7 mouse cellular contexts compared by ENCODE assay signal in genomic region chr2:29621163-29621562, GRCm38 (mm10). TPM values are rescaled to one million over a fixed set of nuclear protein-coding genes. Genes with fewer than 3 reads are reported as not detected.
DNase-seq lines count a peak whose midpoint lies in the region; ATAC-seq and TF ChIP-seq lines count a peak whose summit lies in the region.

No protein-coding gene starts in this region.

- peaks cover 44% of the 10 kb centered on the region; the same call in 1 of the 2 replicates for H3K4me1 ChIP-seq in spleen, adult 2 months (ENCODE audit: control insufficient read depth, insufficient read depth, insufficient read length)
- peaks cover 46% of the 10 kb centered on the region for H3K4me1 ChIP-seq in forebrain, embryonic 10.5 days
- peaks cover 14% of the 10 kb centered on the region for H3K4me1 ChIP-seq in intestine, postnatal 0 days (replicated peaks; ENCODE audit: control insufficient read depth, insufficient read depth, low read length)
- peaks cover 16% of the 10 kb centered on the region for H3K4me1 ChIP-seq in stomach, embryonic 14.5 days (ENCODE audit: control insufficient read depth, insufficient read depth, low read length)

- H3K27me3 ChIP-seq in spleen, adult 2 months (ENCODE audit: control insufficient read depth, insufficient read depth, low read length) = no peaks in the 10 kb centered on the region
- no peaks in the 10 kb centered on the region for H3K27me3 ChIP-seq in forebrain, embryonic 10.5 days (ENCODE audit: poor library complexity, severe bottlenecking)
- H3K27me3 ChIP-seq in intestine, postnatal 0 days (replicated peaks; ENCODE audit: control insufficient read depth, insufficient read depth, low read length) = no peaks in the 10 kb centered on the region
- H3K27me3 ChIP-seq in stomach, embryonic 14.5 days (ENCODE audit: control insufficient read depth, insufficient read depth, low read length) = no peaks in the 10 kb centered on the region

- no peak for DNase-seq in spleen, adult 2 months (ENCODE audit: low read depth in 1 of 2, low spot score in 2 of 2)
- no peak for DNase-seq in spleen, adult 12 weeks (ENCODE audit: low spot score)
- no peak for DNase-seq in forebrain, embryonic 10.5 days (ENCODE audit: extremely low spot score, low spot score)
- DNase-seq in adrenal gland, postnatal 4 days (ENCODE audit: low spot score in 2 of 2) = no peak
- no peak for DNase-seq in spleen, adult 18-20 months

- no peaks in the 10 kb centered on the region for H3K36me3 ChIP-seq in spleen, adult 2 months (ENCODE audit: control insufficient read depth, insufficient read depth, low read length)
- peaks cover 19% of the 10 kb centered on the region; the same call in 1 of the 2 replicates for H3K36me3 ChIP-seq in forebrain, embryonic 10.5 days (replicated peaks)
- no peaks in the 10 kb centered on the region for H3K36me3 ChIP-seq in intestine, postnatal 0 days (ENCODE audit: control insufficient read depth, insufficient read depth)
- H3K36me3 ChIP-seq in stomach, embryonic 14.5 days (ENCODE audit: control insufficient read depth, insufficient read depth, low read length) = no peaks in the 10 kb centered on the region

- H3K9me3 ChIP-seq in forebrain, embryonic 10.5 days = no peaks in the 10 kb centered on the region
- H3K9me3 ChIP-seq in intestine, postnatal 0 days (ENCODE audit: control insufficient read depth) = no peaks in the 10 kb centered on the region
- no peaks in the 10 kb centered on the region for H3K9me3 ChIP-seq in stomach, embryonic 14.5 days (ENCODE audit: control insufficient read depth, low read depth, low read length)

- WGBS in spleen, adult 2 months = 77% methylated on average over 10 of the region's 10 CpGs
- 83% methylated on average over 10 of the region's 10 CpGs for WGBS in forebrain, embryonic 10.5 days
- WGBS in intestine, postnatal 0 days = 64% methylated on average over 10 of the region's 10 CpGs
- 65% methylated on average over 10 of the region's 10 CpGs for WGBS in stomach, embryonic 14.5 days

- H3K4me2 ChIP-seq in intestine, postnatal 0 days (replicated peaks; ENCODE audit: low read depth) = peak overlapping the region; percentile 80; the same call in 1 of the 2 replicates
- peak overlapping the region; percentile 60 for H3K4me2 ChIP-seq in stomach, embryonic 14.5 days (replicated peaks; ENCODE audit: low read depth, low read length)

- ATAC-seq in intestine, postnatal 0 days = no peak
- ATAC-seq in stomach, embryonic 14.5 days (ENCODE audit: insufficient number of reproducible peaks, insufficient read depth, low FRiP score, low read depth) = no peak

- H3K27ac ChIP-seq in spleen, adult 2 months (ENCODE audit: insufficient read depth, low read length) = peak overlapping the region; percentile 93
- no peak overlapping the region for H3K27ac ChIP-seq in forebrain, embryonic 10.5 days
- H3K27ac ChIP-seq in intestine, postnatal 0 days (ENCODE audit: low read depth, low read length) = no peak overlapping the region
- H3K27ac ChIP-seq in stomach, embryonic 14.5 days (ENCODE audit: low read length) = no peak overlapping the region

- H3K4me3 ChIP-seq in spleen, adult 2 months (ENCODE audit: extremely low read depth, insufficient read depth, insufficient read length) = peak overlapping the region; percentile 91
- peak overlapping the region; percentile 90 for H3K4me3 ChIP-seq in forebrain, embryonic 10.5 days
- no peak overlapping the region for H3K4me3 ChIP-seq in intestine, postnatal 0 days (ENCODE audit: low read depth, low read length)
- peak overlapping the region; percentile 71 for H3K4me3 ChIP-seq in stomach, embryonic 14.5 days (ENCODE audit: low read depth, low read length)

- TF ChIP-seq CTCF in spleen, adult 2 months (IDR thresholded peaks at IDR 0.05; ENCODE audit: extremely low read depth, insufficient read depth, insufficient read length, insufficient replicate concordance) = no peak
- TF ChIP-seq CTCF in intestine, postnatal 0 days (IDR thresholded peaks at IDR 0.05; ENCODE audit: low read depth) = no peak

- no peak overlapping the region for H3K9ac ChIP-seq in intestine, postnatal 0 days (ENCODE audit: low read depth, low read length)
- H3K9ac ChIP-seq in stomach, embryonic 14.5 days (replicated peaks; ENCODE audit: low read depth, low read length) = no peak overlapping the region

- no peak for TF ChIP-seq POLR2A in spleen, adult 2 months (IDR thresholded peaks at IDR 0.05; ENCODE audit: low read depth, low read length)

RNA-seq across cellular contexts. Expression of gene Rapgef1, which starts 1.6 kb away (rescaled TPM):
- polyA plus RNA-seq in spleen, adult 2 months (2012; rRNA removed) = 75.1 and 95.9 TPM in 2 replicates
- polyA plus RNA-seq in forebrain, embryonic 10.5 days (2016; fragmentation: Nextera tagmentation; extraction: Ambion mirVana) = 15.9 and 17.2 TPM in 2 replicates
- polyA plus RNA-seq in intestine, postnatal 0 days (2015; fragmentation: Nextera tagmentation; extraction: Ambion mirVana) = 6.1 and 6.3 TPM in 2 replicates
- polyA plus RNA-seq in stomach, embryonic 14.5 days (2014; fragmentation: Nextera tagmentation; extraction: Ambion mirVana) = 13.8 TPM in 2 replicates
- 10 to 100 TPM; 64.6 to 65.1 TPM for total RNA-seq in adrenal gland, postnatal 4 days (2021)
